Mouse (Mus musculus) liver, adult 2 months (tissue): ENCODE results near the gene Borcs5.

Source experiments
- CTCF ChIP-seq: fragments of 200-500 bp; IDR thresholded peaks from 2 replicates; pipeline ENCODE4 v1.5.1; 2011; ENCODE audit warnings: low read depth, low read length, control low read depth
- POLR2A ChIP-seq: fragments of 200-500 bp; IDR thresholded peaks from 2 replicates; pipeline ENCODE4 v1.6.1; 2011; ENCODE audit warnings: low read length, control low read depth; ENCODE audit not compliant: insufficient read depth; ENCODE audit errors: extremely low read depth

- TF ChIP-seq CTCF (no peak), POLR2A (no peak)
Measured at GRCm38 (mm10) chr6:134631947-134632687, 7.2 kb upstream of the Borcs5 start, which contains the start of gene Mansc1.
